Mouse (Mus musculus) olfactory bulb, adult 2 months (tissue): ENCODE measurements around the gene Bmp8a. TPM values are rescaled to one million over a fixed set of nuclear protein-coding genes. Genes with fewer than 3 reads are reported as not detected.
"Not testable (repeated sequence)": the region's sequence is repeated elsewhere in the genome, so short reads cannot be mapped to it uniquely, and the experiment has no call there.

Experiments used
- H3K27ac ChIP-seq: fragments of 200-500 bp; 2 replicates; pipeline ENCODE4 v1.5.1; 2012; ENCODE audit warnings: low read depth, low read length; ENCODE audit not compliant: insufficient read depth
- H3K4me1 ChIP-seq: fragments of 200-500 bp; 2 replicates; pipeline ENCODE4 v1.6.1; 2012; ENCODE audit warnings: low read length; ENCODE audit not compliant: control insufficient read depth, insufficient read depth
- H3K4me3 ChIP-seq: fragments of 200-500 bp; 2 replicates; pipeline ENCODE4 v1.5.1; 2012; ENCODE audit warnings: mild to moderate bottlenecking, low read depth, low read length, moderate library complexity; ENCODE audit not compliant: insufficient read depth
- CTCF ChIP-seq: fragments of 200-500 bp; IDR thresholded peaks from 2 replicates; pipeline ENCODE4 v1.5.1; 2012; ENCODE audit warnings: low read depth, mild to moderate bottlenecking, low read length, moderate library complexity; ENCODE audit not compliant: insufficient read depth
- POLR2A ChIP-seq: fragments of 200-500 bp; IDR thresholded peaks from 2 replicates; pipeline ENCODE4 v1.6.1; 2012; ENCODE audit warnings: mild to moderate bottlenecking, low read depth, low read length, moderate library complexity; ENCODE audit not compliant: insufficient read depth
- WGBS: fragments of 180-500 bp; shearing (Covaris S2); methylation state at CpG from one replicate; pipeline ENCODE4 v1.1.7; 2018; 5-methylcytosine and 5-hydroxymethylcytosine counted together
- polyA plus RNA-seq: library from polyadenylated mRNA; stranded (reverse); fragments of >200 nt; gene quantifications from 2 replicates; pipeline ENCODE4 v1.2.4, GENCODE M21; 2012; ENCODE audit warnings: low replicate concordance; ENCODE audit not compliant: missing spikeins, insufficient read depth, insufficient read length

The Bmp8a gene
- polyA plus RNA-seq, 1 experiment = not detected

- no peaks in the 10 kb centered on the region; the same call in 1 of the 2 replicates for H3K4me1 ChIP-seq
- WGBS = 88% methylated on average over 3 of the region's 3 CpGs
- H3K4me3 ChIP-seq = no peak overlapping the region
- TF ChIP-seq CTCF (no peak), POLR2A (no peak)
- no peak overlapping the region for H3K27ac ChIP-seq
Measured at GRCm38 (mm10) chr4:123334177-123334576, 8.9 kb downstream of the Bmp8a start.

GRCm38 (mm10) chr4:123333151-123333550 is 9.9 kb downstream of the Bmp8a start:
- Histone ChIP-seq H3K4me3 (no peak overlapping the region), H3K27ac (no peak overlapping the region), H3K4me1 (no peaks in the 10 kb centered on the region; the same call in 1 of the 2 replicates)
- no peak for TF ChIP-seq CTCF
- no peak for TF ChIP-seq POLR2A
- WGBS = 99% methylated on average over 4 of the region's 4 CpGs

GRCm38 (mm10) chr4:123331961-123332360 is 11.1 kb downstream of the Bmp8a start:
- H3K4me3 ChIP-seq, H3K4me1 ChIP-seq, H3K27ac ChIP-seq: not testable (repeated sequence)
- WGBS = 96% methylated on average over 1 of the region's 1 CpGs

- 64% methylated on average over 5 of the region's 5 CpGs for WGBS
- Histone ChIP-seq H3K27ac (no peak overlapping the region), H3K4me3 (no peak overlapping the region), H3K4me1 (no peaks in the 10 kb centered on the region; the same call in 1 of the 2 replicates)
- no peak for TF ChIP-seq CTCF
- TF ChIP-seq POLR2A = no peak
Measured at GRCm38 (mm10) chr4:123331326-123331725, 11.7 kb downstream of the Bmp8a start.

- no peaks in the 10 kb centered on the region for H3K4me1 ChIP-seq
- no peak overlapping the region for H3K27ac ChIP-seq
- no peak overlapping the region for H3K4me3 ChIP-seq
- TF ChIP-seq CTCF (no peak), POLR2A (no peak)
- WGBS = 74% methylated on average over 6 of the region's 6 CpGs
Measured at GRCm38 (mm10) chr4:123328946-123329345, 14.1 kb downstream of the Bmp8a start.

GRCm38 (mm10) chr4:123327630-123328029 is 15.4 kb downstream of the Bmp8a start:
- no peak overlapping the region for H3K27ac ChIP-seq
- no peak overlapping the region for H3K4me3 ChIP-seq
- TF ChIP-seq POLR2A = no peak
- TF ChIP-seq CTCF = no peak
- peaks cover 8% of the 10 kb centered on the region; the same call in 1 of the 2 replicates for H3K4me1 ChIP-seq
- WGBS = 68% methylated on average over 3 of the region's 3 CpGs

- WGBS = 56% methylated on average over 3 of the region's 3 CpGs
- TF ChIP-seq CTCF = no peak
Measured at GRCm38 (mm10) chr4:123326087-123326486, 17.0 kb downstream of the Bmp8a start.

GRCm38 (mm10) chr4:123323534-123323933 is 19.5 kb downstream of the Bmp8a start, which contains the start of gene Oxct2a:
Gene Oxct2a (minus strand): TSS chr4:123323634.
- peaks cover 8% of the 10 kb centered on the region; the same call in 1 of the 2 replicates for H3K4me1 ChIP-seq
- no peak for TF ChIP-seq CTCF
- no peak for TF ChIP-seq POLR2A
- WGBS = 31% methylated on average over 13 of the region's 13 CpGs
- peak within 1 kb of the TSS; percentile 33 for H3K4me3 ChIP-seq
- H3K27ac ChIP-seq = no peak within 1 kb of the TSS

More at GRCm38 (mm10) chr4:123326087-123326486, 17.0 kb downstream of the Bmp8a start:
- no peak overlapping the region for H3K27ac ChIP-seq
- peaks cover 8% of the 10 kb centered on the region; the same call in 1 of the 2 replicates for H3K4me1 ChIP-seq
- no peak overlapping the region for H3K4me3 ChIP-seq

GRCm38 (mm10) chr4:123322910-123323309 is 20.1 kb downstream of the Bmp8a start:
- peak overlapping the region; percentile 33 for H3K4me3 ChIP-seq
- not testable (repeated sequence) for H3K27ac ChIP-seq, H3K4me1 ChIP-seq
- WGBS = 20% methylated on average over 26 of the region's 38 CpGs

GRCm38 (mm10) chr4:123314497-123314896 is 28.6 kb downstream of the Bmp8a start:
- no peak overlapping the region for H3K4me3 ChIP-seq
- no peak for TF ChIP-seq CTCF
- TF ChIP-seq POLR2A = no peak
- 91% methylated on average over 3 of the region's 3 CpGs for WGBS
- H3K4me1 ChIP-seq = no peaks in the 10 kb centered on the region
- H3K27ac ChIP-seq = no peak overlapping the region
